Mouse (Mus musculus): ENCODE measurements at regions not wholly inside any gene's neighbourhood (a gene's known extent, or its start where the extent isn't known, plus 50 kb on each side); places are given as distances from the start of the nearest gene placed in this dataset.

- H3K27me3 ChIP-seq (replicated peaks; ENCODE audit: control insufficient read depth, insufficient read depth, low read length), result no peaks in the 10 kb centered on the region
- WGBS, result 81% methylated on average over 6 of the region's 6 CpGs
- no peak for DNase-seq
- H3K4me3 ChIP-seq (ENCODE audit: insufficient read depth, low read depth, low read length), result no peak overlapping the region
- H3K36me3 ChIP-seq (ENCODE audit: control insufficient read depth, insufficient read depth, low read length), result no peaks in the 10 kb centered on the region
- H3K27ac ChIP-seq (ENCODE audit: insufficient read depth, low read depth, low read length), result no peak overlapping the region
- no peak for TF ChIP-seq POLR2A (IDR thresholded peaks at IDR 0.05; ENCODE audit: low read depth, low read length)
- TF ChIP-seq CTCF (conservative IDR thresholded peaks at IDR 0.05; ENCODE audit: insufficient read depth, insufficient read length, low read depth, low read length), result no peak
- H3K4me1 ChIP-seq (ENCODE audit: control insufficient read depth, insufficient read depth, low read length), result no peaks in the 10 kb centered on the region
These were observed 82.2 kb downstream of the Mex3b start for GRCm38 (mm10) chr7:82949372-82949771.

- Histone ChIP-seq H3K27me3 (replicated peaks; ENCODE audit: control insufficient read depth, insufficient read depth, low read length) (no peaks in the 10 kb centered on the region), H3K4me3 (ENCODE audit: insufficient read depth, low read depth, low read length) (no peak overlapping the region), H3K36me3 (ENCODE audit: control insufficient read depth, insufficient read depth, low read length) (no peaks in the 10 kb centered on the region), H3K27ac (ENCODE audit: insufficient read depth, low read depth, low read length) (no peak overlapping the region), H3K4me1 (ENCODE audit: control insufficient read depth, insufficient read depth, low read length) (no peaks in the 10 kb centered on the region)
- TF ChIP-seq POLR2A (IDR thresholded peaks at IDR 0.05; ENCODE audit: low read depth, low read length) (no peak), CTCF (conservative IDR thresholded peaks at IDR 0.05; ENCODE audit: insufficient read depth, insufficient read length, low read depth, low read length) (no peak)
- WGBS, result 73% methylated on average over 20 of the region's 20 CpGs
- no peak for DNase-seq
These were observed 90.3 kb downstream of the Mex3b start for GRCm38 (mm10) chr7:82957208-82957977.

GRCm38 (mm10) chr7:82970599-82970998, 103.5 kb downstream of the Mex3b start:
- no peaks in the 10 kb centered on the region for H3K4me1 ChIP-seq (ENCODE audit: control insufficient read depth, insufficient read depth, low read length)
- no peak overlapping the region for H3K4me3 ChIP-seq (ENCODE audit: insufficient read depth, low read depth, low read length)
- H3K36me3 ChIP-seq (ENCODE audit: control insufficient read depth, insufficient read depth, low read length), result no peaks in the 10 kb centered on the region
- DNase-seq, result no peak
- WGBS, result 97% methylated on average over 1 of the region's 1 CpGs
- no peak overlapping the region for H3K27ac ChIP-seq (ENCODE audit: insufficient read depth, low read depth, low read length)
- TF ChIP-seq CTCF (conservative IDR thresholded peaks at IDR 0.05; ENCODE audit: insufficient read depth, insufficient read length, low read depth, low read length), result no peak
- TF ChIP-seq POLR2A (IDR thresholded peaks at IDR 0.05; ENCODE audit: low read depth, low read length), result no peak
- H3K27me3 ChIP-seq (replicated peaks; ENCODE audit: control insufficient read depth, insufficient read depth, low read length), result no peaks in the 10 kb centered on the region

- Histone ChIP-seq H3K27ac (ENCODE audit: insufficient read depth, low read depth, low read length) (no peak overlapping the region), H3K4me3 (ENCODE audit: insufficient read depth, low read depth, low read length) (no peak overlapping the region), H3K36me3 (ENCODE audit: control insufficient read depth, insufficient read depth, low read length) (no peaks in the 10 kb centered on the region), H3K4me1 (ENCODE audit: control insufficient read depth, insufficient read depth, low read length) (no peaks in the 10 kb centered on the region), H3K27me3 (replicated peaks; ENCODE audit: control insufficient read depth, insufficient read depth, low read length) (no peaks in the 10 kb centered on the region)
- DNase-seq, result no peak
- no peak for TF ChIP-seq CTCF (conservative IDR thresholded peaks at IDR 0.05; ENCODE audit: insufficient read depth, insufficient read length, low read depth, low read length)
- TF ChIP-seq POLR2A (IDR thresholded peaks at IDR 0.05; ENCODE audit: low read depth, low read length), result no peak
- WGBS, result 85% methylated on average over 5 of the region's 5 CpGs
These were observed 104.1 kb downstream of the Mex3b start for GRCm38 (mm10) chr7:82971244-82971643.

- no peak for DNase-seq
- Histone ChIP-seq H3K27me3 (replicated peaks; ENCODE audit: control insufficient read depth, insufficient read depth, low read length) (no peaks in the 10 kb centered on the region), H3K27ac (ENCODE audit: insufficient read depth, low read depth, low read length) (no peak overlapping the region), H3K36me3 (ENCODE audit: control insufficient read depth, insufficient read depth, low read length) (no peaks in the 10 kb centered on the region), H3K4me3 (ENCODE audit: insufficient read depth, low read depth, low read length) (no peak overlapping the region), H3K4me1 (ENCODE audit: control insufficient read depth, insufficient read depth, low read length) (no peaks in the 10 kb centered on the region)
- TF ChIP-seq CTCF (conservative IDR thresholded peaks at IDR 0.05; ENCODE audit: insufficient read depth, insufficient read length, low read depth, low read length), result no peak
- no peak for TF ChIP-seq POLR2A (IDR thresholded peaks at IDR 0.05; ENCODE audit: low read depth, low read length)
- WGBS, result 69% methylated on average over 12 of the region's 12 CpGs
These were observed 105.3 kb downstream of the Mex3b start for GRCm38 (mm10) chr7:82972214-82973006.

- H3K36me3 ChIP-seq (ENCODE audit: control insufficient read depth, insufficient read depth, low read length), result no peaks in the 10 kb centered on the region
- H3K4me1 ChIP-seq (ENCODE audit: control insufficient read depth, insufficient read depth, low read length), result no peaks in the 10 kb centered on the region
- no peak overlapping the region for H3K27ac ChIP-seq (ENCODE audit: insufficient read depth, low read depth, low read length)
- H3K4me3 ChIP-seq (ENCODE audit: insufficient read depth, low read depth, low read length), result no peak overlapping the region
- no peaks in the 10 kb centered on the region for H3K27me3 ChIP-seq (replicated peaks; ENCODE audit: control insufficient read depth, insufficient read depth, low read length)
- no peak for TF ChIP-seq POLR2A (IDR thresholded peaks at IDR 0.05; ENCODE audit: low read depth, low read length)
- TF ChIP-seq CTCF (conservative IDR thresholded peaks at IDR 0.05; ENCODE audit: insufficient read depth, insufficient read length, low read depth, low read length), result no peak
- DNase-seq, result no peak
These were observed 123.6 kb downstream of the Mex3b start for GRCm38 (mm10) chr7:82990708-82991107.

- TF ChIP-seq POLR2A (IDR thresholded peaks at IDR 0.05; ENCODE audit: low read depth, low read length) (no peak), CTCF (conservative IDR thresholded peaks at IDR 0.05; ENCODE audit: insufficient read depth, insufficient read length, low read depth, low read length) (no peak)
- Histone ChIP-seq H3K27ac (ENCODE audit: insufficient read depth, low read depth, low read length) (no peak overlapping the region), H3K4me1 (ENCODE audit: control insufficient read depth, insufficient read depth, low read length) (no peaks in the 10 kb centered on the region), H3K36me3 (ENCODE audit: control insufficient read depth, insufficient read depth, low read length) (no peaks in the 10 kb centered on the region), H3K27me3 (replicated peaks; ENCODE audit: control insufficient read depth, insufficient read depth, low read length) (no peaks in the 10 kb centered on the region), H3K4me3 (ENCODE audit: insufficient read depth, low read depth, low read length) (no peak overlapping the region)
- WGBS, result 76% methylated on average over 5 of the region's 5 CpGs
- no peak for DNase-seq
These were observed 126.0 kb downstream of the Mex3b start for GRCm38 (mm10) chr7:82993136-82993535.
